16 mouse cellular contexts compared by ENCODE assay signal in the genomic region with DNA sequence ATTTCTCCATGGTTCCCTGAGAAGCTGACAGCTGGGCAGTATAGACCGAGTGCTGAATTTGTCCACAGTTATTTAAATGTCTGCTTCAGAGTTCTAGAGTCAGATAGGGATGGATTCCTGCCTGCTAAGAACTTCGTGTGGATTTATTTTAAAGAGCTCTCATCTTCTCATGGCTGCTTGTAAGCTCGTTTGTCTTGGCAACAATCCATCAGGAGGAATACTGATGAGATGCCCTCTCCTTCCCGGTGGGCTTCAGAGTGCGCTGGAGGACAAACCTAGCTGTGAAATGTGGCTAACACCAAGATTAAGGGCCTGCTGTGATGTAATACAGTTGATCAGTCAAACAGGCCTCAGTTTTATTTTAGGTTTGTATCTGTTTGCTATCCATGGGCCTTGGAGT.
DNase-seq lines count a peak whose midpoint lies in the region; ATAC-seq and TF ChIP-seq lines count a peak whose summit lies in the region.
"Had no signal": no experiment of that assay in that cellular context is flagged by ENCODE, and none has a peak within 500 bp of the region (broad histone marks: within the 10 kb centered on the region; RNA-seq: fewer than 3 reads in every experiment).

No protein-coding gene starts in this region.

- peak overlapping the region; percentile 88 for H3K4me2 ChIP-seq in forebrain, embryonic 16.5 days (ENCODE audit: low read length)
- no peak overlapping the region for H3K4me2 ChIP-seq in midbrain, embryonic 15.5 days
- H3K4me2 ChIP-seq in intestine, postnatal 0 days (replicated peaks; ENCODE audit: low read depth): no peak overlapping the region

- H3K27me3 ChIP-seq in forebrain, embryonic 16.5 days (replicated peaks; ENCODE audit: control insufficient read depth, insufficient read depth, low read length): no peaks in the 10 kb centered on the region
- no peaks in the 10 kb centered on the region for H3K27me3 ChIP-seq in midbrain, embryonic 15.5 days (replicated peaks)
- H3K27me3 ChIP-seq in intestine, postnatal 0 days (replicated peaks; ENCODE audit: control insufficient read depth, insufficient read depth, low read length): peaks cover 20% of the 10 kb centered on the region

- TF ChIP-seq POLR2A in brain, embryonic 14.5 days (IDR thresholded peaks at IDR 0.05; ENCODE audit: borderline replicate concordance, extremely low read depth, insufficient read depth, insufficient read length, poor library complexity, severe bottlenecking): no peak

- H3K9me3 ChIP-seq in forebrain, embryonic 16.5 days (ENCODE audit: control insufficient read depth, low read length): no peaks in the 10 kb centered on the region
- H3K9me3 ChIP-seq in midbrain, embryonic 15.5 days: no peaks in the 10 kb centered on the region
- no peaks in the 10 kb centered on the region for H3K9me3 ChIP-seq in intestine, postnatal 0 days (ENCODE audit: control insufficient read depth)

- 24% methylated on average over 5 of the region's 5 CpGs for WGBS in forebrain, embryonic 16.5 days
- 32% methylated on average over 5 of the region's 5 CpGs for WGBS in midbrain, embryonic 15.5 days
- WGBS in intestine, postnatal 0 days: 62% methylated on average over 5 of the region's 5 CpGs

- ATAC-seq in forebrain, embryonic 16.5 days: no peak
- no peak for ATAC-seq in midbrain, embryonic 15.5 days (replicated peaks)
- ATAC-seq in megakaryocyte progenitor cell, adult 5-6 weeks (replicated peaks; ENCODE audit: poor library complexity): no peak
- ATAC-seq in intestine, postnatal 0 days: no peak

- 0 out of 2 replicates have a peak overlapping the region, but pooled peaks have one; percentile 11 for H3K9ac ChIP-seq in forebrain, embryonic 16.5 days (replicated peaks; ENCODE audit: low read depth, low read length)
- H3K9ac ChIP-seq in midbrain, embryonic 15.5 days: no peak overlapping the region
- no peak overlapping the region for H3K9ac ChIP-seq in intestine, postnatal 0 days (ENCODE audit: low read depth, low read length)

- peaks cover 23% of the 10 kb centered on the region for H3K4me1 ChIP-seq in forebrain, embryonic 16.5 days (replicated peaks; ENCODE audit: control insufficient read depth, insufficient read depth, low read length)
- H3K4me1 ChIP-seq in midbrain, embryonic 15.5 days: peaks cover 25% of the 10 kb centered on the region
- H3K4me1 ChIP-seq in intestine, postnatal 0 days (replicated peaks; ENCODE audit: control insufficient read depth, insufficient read depth, low read length): no peaks in the 10 kb centered on the region

- peak; percentile 16 to 35 for DNase-seq in cerebellum, postnatal 14 days
- no peak for DNase-seq in cerebellum, adult 11-12 months
- DNase-seq in brain, embryonic 14.5 days (ENCODE audit: low read depth): peak; percentile 60
- no peak for DNase-seq in lung, postnatal 4 days
- DNase-seq: adrenal gland, postnatal 10 days; cerebellum, postnatal 25 days; gastrocnemius, postnatal 14 days; kidney, adult 8-10 months; kidney, postnatal 36 days; lung, adult 2 months; lung, postnatal 36 days; thymus, postnatal 4 days had no signal

- H3K27ac ChIP-seq in forebrain, embryonic 16.5 days (ENCODE audit: low read length): peak overlapping the region; percentile 100
- peak overlapping the region; percentile 98 for H3K27ac ChIP-seq in midbrain, embryonic 15.5 days
- no peak overlapping the region for H3K27ac ChIP-seq in intestine, postnatal 0 days (ENCODE audit: low read depth, low read length)

- no peaks in the 10 kb centered on the region for H3K36me3 ChIP-seq in forebrain, embryonic 16.5 days (ENCODE audit: control insufficient read depth, insufficient read depth)
- H3K36me3 ChIP-seq in midbrain, embryonic 15.5 days (replicated peaks): no peaks in the 10 kb centered on the region
- H3K36me3 ChIP-seq in intestine, postnatal 0 days (ENCODE audit: control insufficient read depth, insufficient read depth): no peaks in the 10 kb centered on the region

- no peak overlapping the region for H3K4me3 ChIP-seq in forebrain, embryonic 16.5 days (replicated peaks; ENCODE audit: low read length)
- H3K4me3 ChIP-seq in midbrain, embryonic 15.5 days: no peak overlapping the region
- no peak overlapping the region for H3K4me3 ChIP-seq in intestine, postnatal 0 days (ENCODE audit: low read depth, low read length)

- no peak for TF ChIP-seq CTCF in brain, embryonic 14.5 days (IDR thresholded peaks at IDR 0.05; ENCODE audit: borderline replicate concordance, extremely low read depth, insufficient read depth, insufficient read length)
- no peak for TF ChIP-seq CTCF in intestine, postnatal 0 days (IDR thresholded peaks at IDR 0.05; ENCODE audit: low read depth)

Comparison
In these comparisons a context has a peak if more than half of its experiments do, and no peak if none do; other contexts are left out.
1. DNase-seq: peak in cerebellum, postnatal 14 days (2 of 2) and brain, embryonic 14.5 days (single experiment); none in cerebellum, adult 11-12 months (single experiment) and lung, postnatal 4 days (0 of 2).